Mouse (Mus musculus) liver, postnatal 0 days (tissue): ENCODE measurements around the gene Map3k21.

Experiments used
- CTCF ChIP-seq: sonication (generic); IDR thresholded peaks from 2 replicates; pipeline ENCODE4 v1.5.1; 2016; ENCODE audit warnings: antibody characterized with exemption, low read depth
- EP300 ChIP-seq: IDR thresholded peaks from 2 replicates; pipeline ENCODE4 v1.6.1; 2016; ENCODE audit warnings: antibody characterized with exemption, low read depth, mild to moderate bottlenecking

- no peak for TF ChIP-seq CTCF
- no peak for TF ChIP-seq EP300
Measured at GRCm38 (mm10) chr8:125959363-125959771, 49.1 kb downstream of the Map3k21 start.
